Mouse (Mus musculus): ENCODE measurements at regions not wholly inside any gene's neighbourhood (a gene's known extent, or its start where the extent isn't known, plus 50 kb on each side); places are given as distances from the start of the nearest gene placed in this dataset.

DNA sequence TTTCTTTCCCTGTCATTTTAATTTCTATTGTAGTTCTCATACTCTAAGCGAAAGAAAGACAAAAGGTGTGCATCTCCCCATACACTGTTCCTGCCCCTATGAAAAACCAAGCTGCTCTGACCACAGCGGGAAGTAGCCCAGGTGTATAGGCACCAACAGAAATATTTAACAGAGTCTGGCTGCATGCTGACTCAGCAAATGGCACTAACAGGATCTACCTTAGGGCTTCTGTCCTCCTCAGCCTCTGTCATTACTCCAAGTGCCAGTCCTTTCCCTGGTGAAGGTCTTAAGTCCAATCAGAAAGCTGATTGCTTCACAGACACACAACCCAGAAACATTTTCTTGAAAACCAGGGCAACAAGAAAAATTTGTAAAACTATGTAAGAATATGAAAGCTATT, 72.5 kb downstream of the Gm9008 start:
- DNase-seq (ENCODE audit: low spot score): no peak

DNA sequence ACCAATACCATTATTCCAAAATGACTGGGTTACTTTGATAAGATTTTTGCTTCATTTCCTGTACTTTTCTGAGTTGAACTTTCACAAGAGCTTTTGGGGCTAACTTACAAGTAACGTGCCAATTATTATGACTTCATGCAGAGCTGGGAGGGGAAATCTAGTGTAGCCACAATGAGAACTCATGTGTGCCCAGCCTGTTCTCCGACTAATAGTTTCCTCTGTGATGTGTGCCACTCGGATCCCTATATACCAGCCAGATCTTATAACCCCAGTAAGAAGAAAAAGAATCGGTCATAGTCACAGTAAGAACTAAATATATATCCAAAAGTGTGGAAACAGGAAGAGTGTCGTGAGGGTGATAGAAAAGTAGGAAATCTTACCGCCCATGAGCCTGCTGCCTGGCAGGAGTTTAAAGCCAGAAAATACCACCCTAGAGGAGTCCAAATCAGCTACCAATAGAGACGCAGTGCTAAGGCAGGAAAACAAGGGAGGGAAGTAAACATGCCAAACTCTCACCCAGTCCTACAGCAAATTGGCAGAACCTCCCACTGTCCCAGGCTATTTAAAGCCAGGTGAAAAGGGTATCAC, 110.0 kb downstream of the Gm9008 start:
- DNase-seq (ENCODE audit: low spot score): no peak

DNA sequence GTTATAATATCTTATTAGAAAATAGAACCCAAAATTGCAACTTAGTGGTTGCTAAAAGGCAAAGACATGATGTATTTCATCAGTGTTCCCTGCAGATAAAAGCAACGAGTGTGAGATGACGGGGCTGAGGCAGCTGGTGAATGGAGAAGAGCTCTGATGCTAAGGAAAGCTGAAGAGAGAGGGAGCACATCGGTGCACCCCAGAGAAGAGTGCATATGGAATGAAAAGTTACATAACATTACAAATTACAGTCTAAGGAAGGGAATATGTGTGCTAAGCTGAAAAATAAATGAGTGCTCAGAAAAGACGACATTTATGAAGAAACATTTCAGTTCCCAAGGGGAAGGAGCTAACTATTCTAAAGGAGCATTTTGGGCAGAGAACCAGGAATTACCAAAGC, 115.3 kb downstream of the Gm9008 start:
- peak; percentile 15 for DNase-seq (ENCODE audit: low spot score)

DNA sequence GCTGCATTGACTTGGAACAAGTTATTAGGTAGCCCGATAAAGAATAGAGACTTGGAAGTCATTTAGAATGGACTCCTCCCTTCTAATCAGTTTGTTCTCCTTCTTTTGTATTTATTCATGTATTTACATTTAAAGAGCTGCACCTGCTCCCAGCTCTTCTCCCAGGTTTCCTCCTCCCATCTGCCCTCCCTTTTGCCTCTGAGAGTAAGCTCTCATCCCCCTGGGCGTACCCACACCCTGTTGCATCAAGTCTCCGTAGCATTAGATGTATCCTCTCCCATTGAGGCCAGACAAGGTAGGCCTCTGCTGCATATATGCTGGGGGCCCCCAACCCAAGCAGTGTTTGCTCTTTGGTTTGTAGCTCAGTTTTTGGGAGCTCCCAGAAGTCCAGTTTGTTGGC, 118.9 kb downstream of the Gm9008 start:
- no peak for DNase-seq (ENCODE audit: low spot score)

DNA sequence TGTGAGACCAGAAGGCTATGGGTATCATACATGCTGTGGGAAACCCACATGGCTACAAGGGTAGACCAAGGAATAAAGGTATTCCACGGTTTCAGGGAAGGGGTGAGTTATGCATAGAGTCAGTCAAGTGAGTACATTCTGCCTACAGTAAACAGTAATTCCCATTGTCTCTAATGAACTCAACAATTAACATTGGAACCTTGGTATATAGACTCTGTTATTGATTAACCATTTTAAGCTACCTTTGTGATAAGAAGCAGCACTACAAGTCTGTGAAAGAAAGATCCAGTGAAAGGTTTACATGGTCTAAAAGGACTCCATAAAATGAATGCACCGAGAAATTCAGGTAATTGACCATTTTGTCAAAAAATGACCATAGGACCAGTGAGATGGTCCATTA, 145.4 kb downstream of the Gm9008 start:
- DNase-seq (ENCODE audit: low spot score): no peak

DNA sequence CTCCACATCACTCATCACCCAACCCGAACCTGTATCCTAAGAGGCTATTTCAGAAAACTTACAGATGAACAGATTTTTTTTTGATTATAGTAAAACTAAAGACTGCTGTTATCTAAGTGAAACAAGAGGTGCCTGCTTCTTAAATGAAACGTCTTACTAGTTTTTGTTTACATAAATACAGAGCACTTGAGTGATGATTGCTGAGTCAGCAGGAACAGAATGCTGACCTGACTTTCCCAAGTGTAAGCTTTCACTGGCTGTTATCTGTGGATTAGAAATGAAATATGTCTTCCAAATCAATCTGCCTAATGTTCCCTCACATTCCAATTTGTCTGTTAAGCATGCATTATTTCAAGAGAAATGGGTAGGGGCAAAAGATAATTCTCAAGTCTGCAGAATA, 149.1 kb downstream of the Gm9008 start:
- DNase-seq (ENCODE audit: low spot score): no peak

DNA sequence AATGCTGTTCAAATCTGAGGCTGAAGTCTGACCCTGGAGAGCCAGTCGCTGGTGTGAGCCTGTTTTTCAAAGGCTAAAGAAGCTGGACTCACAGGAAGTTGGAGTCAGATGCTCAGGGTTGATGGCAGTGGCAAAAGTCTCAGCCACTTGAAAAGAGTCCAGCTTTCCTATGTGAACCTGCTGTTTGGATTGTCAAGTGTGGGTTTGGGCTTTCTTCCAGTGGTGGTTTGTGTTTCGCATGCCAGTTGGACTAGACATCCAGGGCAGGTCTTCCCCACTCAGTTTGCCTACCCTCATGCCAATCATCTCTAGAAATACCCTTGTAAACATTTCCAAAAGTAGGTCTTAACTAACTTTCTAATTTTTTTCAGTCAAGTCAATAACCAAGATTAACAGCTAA, 167.4 kb downstream of the Gm9008 start:
- DNase-seq (ENCODE audit: low spot score): no peak

All from left cerebral cortex, adult 11 months (tissue).